Mouse (Mus musculus): ENCODE data around the gene Gm21970.

The Gm21970 gene

DNA sequence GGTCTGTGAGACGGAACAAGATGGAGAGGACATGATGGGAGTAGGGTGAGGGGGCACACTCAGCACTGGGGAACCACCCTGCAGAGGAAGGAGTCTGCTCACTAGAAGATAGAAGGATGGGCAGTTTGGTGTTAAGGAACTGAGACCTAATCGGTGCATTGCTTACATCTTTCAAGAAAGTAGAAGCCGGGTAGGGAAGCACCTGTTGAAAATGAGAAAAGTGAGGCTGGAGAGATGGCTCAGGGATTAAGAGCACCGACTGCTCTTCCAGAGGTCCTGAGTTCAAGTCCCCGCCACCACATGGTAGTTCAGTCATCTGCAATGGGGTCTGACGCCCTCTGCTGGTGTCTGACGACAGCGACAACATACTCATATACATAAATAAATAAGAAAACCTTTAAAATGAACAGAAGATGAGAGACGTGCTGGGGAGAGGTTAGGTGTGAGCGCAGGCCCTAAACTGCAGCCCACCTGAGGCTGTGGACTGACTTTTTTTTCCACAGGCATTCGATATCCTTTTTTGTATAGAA lies 68.4 kb downstream of the Gm21970 start:
- CTCF ChIA-PET = interaction anchor here (1.2 kb wide), 1 partner anchor 15 kb away, joined by 3 read pairs; no protein-coding TSS in a partner anchor

DNA sequence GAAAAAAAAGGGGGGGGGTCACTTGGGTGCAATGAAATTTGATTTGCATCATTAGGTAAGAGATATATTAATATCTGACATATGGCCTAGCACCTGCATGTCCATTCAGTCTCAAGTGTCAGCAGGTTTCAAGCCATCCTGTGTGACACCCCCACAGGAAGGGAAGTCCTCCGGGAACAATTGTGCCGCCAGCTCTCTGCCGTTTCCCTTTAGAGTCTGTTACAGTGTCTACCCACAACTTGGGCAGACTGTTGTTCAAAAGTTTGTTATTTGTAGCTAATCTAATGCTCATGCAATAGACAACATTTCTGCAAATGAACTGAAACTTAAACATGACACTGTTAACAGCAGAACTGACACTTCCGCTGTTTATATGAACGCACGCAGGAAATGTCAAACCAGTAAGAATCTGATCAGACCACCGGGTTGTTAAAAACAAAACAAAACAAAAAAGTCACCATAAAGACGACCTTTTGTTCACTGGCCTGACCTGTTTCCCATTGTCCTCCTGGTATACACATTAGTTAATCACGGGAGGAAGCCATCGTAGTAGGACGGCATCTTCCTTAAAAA lies 69.6 kb downstream of the Gm21970 start:
- CTCF ChIA-PET = no interaction called here

DNA sequence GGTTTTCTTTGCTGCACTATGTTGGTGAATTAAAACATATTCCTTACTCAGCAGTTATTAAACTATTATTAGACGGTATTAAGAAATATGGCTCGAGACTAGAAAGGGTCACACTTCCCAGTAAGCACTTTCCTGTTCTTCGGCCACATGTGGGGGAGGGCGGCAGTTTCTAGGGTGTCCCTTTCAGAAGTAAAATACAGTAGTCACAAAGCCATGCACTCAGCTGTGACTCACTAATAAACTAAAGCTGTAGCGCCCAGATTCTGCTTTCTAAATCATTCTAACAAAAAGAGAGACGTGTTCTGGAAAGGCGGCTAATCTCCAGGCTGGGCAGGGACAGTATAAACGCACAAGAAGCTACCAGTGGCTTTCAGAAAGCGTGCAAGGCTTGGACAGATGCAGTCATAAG lies 70.3 kb downstream of the Gm21970 start:
- CTCF ChIA-PET = no interaction called here

DNA sequence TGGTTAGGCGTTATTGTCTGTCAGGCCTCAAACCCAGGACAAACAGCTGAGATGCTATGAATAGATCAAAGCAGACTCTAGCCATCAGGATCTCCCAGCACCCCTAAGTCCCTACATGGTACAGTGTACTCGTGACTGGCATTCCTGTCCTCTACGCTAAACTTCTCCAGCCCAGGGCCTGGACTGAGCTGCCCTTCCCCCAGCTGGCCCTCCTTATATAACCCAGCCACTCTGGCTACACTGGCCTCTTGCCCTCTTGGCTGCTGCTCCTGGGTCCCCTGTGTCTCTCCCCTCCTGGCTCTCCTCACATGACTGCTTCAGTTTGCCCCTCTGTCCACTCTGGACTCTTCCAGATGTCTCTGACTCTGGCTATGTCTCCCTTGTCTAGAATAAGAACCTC lies 71.1 kb downstream of the Gm21970 start:
- CTCF ChIA-PET = no interaction called here

- CTCF ChIA-PET = no interaction called here
Observed at GRCm38 (mm10) chr16:91463400-91463799, 71.9 kb downstream of the Gm21970 start.

- CTCF ChIA-PET = no interaction called here
Observed at GRCm38 (mm10) chr16:91463836-91464400, 72.4 kb downstream of the Gm21970 start.

GRCm38 (mm10) chr16:91464594-91465504 lies 73.3 kb downstream of the Gm21970 start:
- CTCF ChIA-PET = interaction anchor here (0.5 to 0.8 kb wide), 3 partner anchors 18 to 75 kb away, joined by 3 to 7 read pairs (median 7); no protein-coding TSS in a partner anchor

- CTCF ChIA-PET = interaction anchor here (0.5 to 0.7 kb wide), 2 partner anchors 19 to 65 kb away, joined by 3 to 7 read pairs; no protein-coding TSS in a partner anchor
Observed at GRCm38 (mm10) chr16:91465505-91466240, 74.2 kb downstream of the Gm21970 start.

DNA sequence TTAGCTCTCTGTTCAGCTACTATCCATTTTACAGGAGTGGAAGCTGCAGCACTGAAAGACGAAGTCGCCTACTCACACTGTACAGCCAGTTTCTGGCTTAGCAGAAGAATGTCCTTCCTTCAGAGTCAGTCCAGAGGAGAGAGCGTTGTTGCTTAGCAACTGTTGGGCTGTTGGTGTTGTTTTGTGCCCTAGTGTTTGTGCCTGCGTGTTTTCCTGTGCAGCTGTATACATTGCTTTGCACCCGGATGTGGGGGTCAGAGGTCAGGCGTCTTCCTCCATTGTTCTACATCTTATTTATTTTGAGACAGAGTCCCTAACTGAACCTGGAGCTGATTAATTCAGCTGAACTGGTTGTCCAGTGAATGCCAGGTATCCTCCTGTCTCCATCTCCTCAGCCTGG lies 75.0 kb downstream of the Gm21970 start:
- CTCF ChIA-PET = no interaction called here
